Mouse (Mus musculus) inflammation-experienced regulatory T-cells, adult 6 months (primary cell): ENCODE measurements around the gene Stoml3. TPM values are rescaled to one million over a fixed set of nuclear protein-coding genes. Genes with fewer than 3 reads are reported as not detected.
A peak's percentile ranks its signal among the peaks of the same experiment; 100 is the strongest.

Experiments used
- ATAC-seq: one replicate; pipeline ENCODE4 v1.8.0; 2017
- polyA plus RNA-seq, 3 experiments: library from polyadenylated mRNA; unstranded; fragments of 100-300 nt; shearing (Covaris generic); gene quantifications; one replicate each; pipeline ENCODE4 v1.2.1; 2017

Stoml3 gene
- polyA plus RNA-seq: not detected

DNA sequence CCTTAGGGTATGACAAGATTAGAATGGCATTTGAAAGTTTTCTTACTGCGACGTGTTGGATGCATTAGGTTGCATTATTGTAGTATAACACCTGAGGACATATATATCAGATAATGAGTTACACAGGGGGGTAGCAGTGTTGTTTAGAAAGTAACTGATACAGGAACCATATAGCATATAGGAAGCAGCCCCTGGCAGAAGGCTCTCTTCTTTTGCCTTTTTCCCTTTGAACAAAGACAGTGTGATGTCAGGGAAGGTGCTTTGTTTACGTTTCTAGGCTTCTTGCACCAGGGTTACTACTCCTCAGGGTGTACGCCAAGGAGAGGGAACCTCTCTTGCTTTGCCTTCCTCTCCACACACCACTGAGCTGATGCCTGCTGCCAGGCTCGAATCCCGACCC, at the start of gene Stoml3:
Stoml3 (plus strand) TSS at position 301 of the 400 bp plus-strand sequence.
- ATAC-seq: no peak

- no peak for ATAC-seq
Measured at GRCm38 (mm10) chr3:53445540-53445939, 42.9 kb upstream of the Stoml3 start.

GRCm38 (mm10) chr3:53446801-53447200, 41.7 kb upstream of the Stoml3 start:
- ATAC-seq: no peak

GRCm38 (mm10) chr3:53448208-53448607, 40.2 kb upstream of the Stoml3 start:
- peak; percentile 74 for ATAC-seq

- no peak for ATAC-seq
Measured at GRCm38 (mm10) chr3:53450666-53451065, 37.8 kb upstream of the Stoml3 start.

DNA sequence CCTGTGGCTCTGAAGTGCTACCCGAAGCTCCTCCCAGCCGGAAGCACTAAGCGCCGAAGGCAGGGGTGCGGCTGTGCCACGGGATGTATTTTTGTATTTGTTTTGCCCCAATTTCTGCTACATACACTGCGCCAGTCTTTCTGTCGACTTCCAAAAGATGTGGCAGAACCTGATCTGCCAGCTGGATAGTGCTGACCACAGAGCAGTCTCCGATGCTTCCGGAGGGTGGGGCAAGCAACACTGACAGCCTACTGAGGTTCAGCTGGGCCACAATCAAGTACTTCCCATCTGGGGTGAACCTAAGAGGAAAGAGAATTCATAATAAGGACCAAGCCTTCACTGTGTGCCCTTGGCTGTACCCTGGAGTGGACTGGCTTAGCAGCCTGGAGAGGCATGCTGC, 36.1 kb upstream of the Stoml3 start:
- ATAC-seq: no peak

GRCm38 (mm10) chr3:53453346-53453745, 35.1 kb upstream of the Stoml3 start:
- no peak for ATAC-seq

DNA sequence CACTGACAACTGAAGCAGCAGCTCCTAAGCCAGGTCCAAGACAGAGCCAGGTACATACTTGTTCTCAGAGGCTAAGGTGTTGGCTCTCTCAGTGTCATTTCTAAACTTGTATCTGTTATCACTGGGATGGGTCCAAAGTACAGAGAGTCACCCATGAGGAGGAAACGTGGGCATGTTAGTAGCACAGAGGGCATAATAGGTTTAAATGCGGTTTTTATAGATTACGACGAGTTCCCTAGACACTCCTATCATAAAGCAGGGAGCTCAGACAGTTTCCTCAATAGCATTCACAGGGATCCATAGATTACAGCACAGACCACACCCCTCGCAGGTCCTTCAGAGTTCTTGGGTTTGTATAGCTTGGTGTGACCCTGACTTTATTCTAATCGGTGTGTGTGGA, 34.4 kb upstream of the Stoml3 start:
- no peak for ATAC-seq

DNA sequence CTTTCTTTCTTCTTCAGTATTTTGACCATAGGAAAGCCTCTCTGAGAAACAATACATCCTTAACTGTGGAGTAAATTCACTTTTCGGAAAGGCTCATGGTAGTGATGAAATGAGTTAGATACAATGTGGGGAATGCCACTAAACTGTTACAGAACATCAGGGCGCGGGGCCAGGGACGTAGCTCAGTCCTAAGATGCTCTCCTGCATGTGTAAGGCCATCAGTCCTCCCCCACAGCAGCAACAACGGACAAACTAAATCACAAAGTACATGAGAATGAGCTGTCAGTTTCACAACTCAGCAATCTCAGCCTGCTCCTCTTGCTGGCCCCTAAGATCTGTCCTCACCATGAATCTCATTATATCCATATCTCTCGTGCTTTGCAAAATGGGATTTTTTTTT, 33.9 kb upstream of the Stoml3 start:
- no peak for ATAC-seq

GRCm38 (mm10) chr3:53454984-53455383, 33.5 kb upstream of the Stoml3 start:
- ATAC-seq: no peak

DNA sequence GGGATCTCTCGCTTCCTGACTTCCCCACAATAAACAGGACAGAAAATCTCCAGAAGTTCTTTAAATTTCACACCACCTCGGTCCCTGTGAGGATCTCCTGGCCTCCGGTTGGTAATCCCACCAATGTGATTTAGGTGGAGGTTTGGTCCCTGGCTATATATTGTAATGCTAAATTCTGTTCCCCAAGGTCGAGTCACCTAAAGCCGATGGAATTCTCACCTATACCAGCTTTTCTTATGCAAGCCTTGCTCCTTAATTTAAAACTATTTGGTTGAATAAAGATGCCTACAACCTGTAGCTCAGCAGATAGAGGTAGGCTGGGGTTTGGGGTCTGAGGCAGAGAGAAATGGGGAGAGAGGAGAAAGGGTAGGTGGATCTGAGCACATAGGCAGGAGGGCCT, 30.7 kb upstream of the Stoml3 start:
- no peak for ATAC-seq

- ATAC-seq: no peak
Measured at GRCm38 (mm10) chr3:53460106-53460505, 28.3 kb upstream of the Stoml3 start.

- no peak for ATAC-seq
Measured at GRCm38 (mm10) chr3:53462701-53463045, 25.8 kb upstream of the Stoml3 start.

DNA sequence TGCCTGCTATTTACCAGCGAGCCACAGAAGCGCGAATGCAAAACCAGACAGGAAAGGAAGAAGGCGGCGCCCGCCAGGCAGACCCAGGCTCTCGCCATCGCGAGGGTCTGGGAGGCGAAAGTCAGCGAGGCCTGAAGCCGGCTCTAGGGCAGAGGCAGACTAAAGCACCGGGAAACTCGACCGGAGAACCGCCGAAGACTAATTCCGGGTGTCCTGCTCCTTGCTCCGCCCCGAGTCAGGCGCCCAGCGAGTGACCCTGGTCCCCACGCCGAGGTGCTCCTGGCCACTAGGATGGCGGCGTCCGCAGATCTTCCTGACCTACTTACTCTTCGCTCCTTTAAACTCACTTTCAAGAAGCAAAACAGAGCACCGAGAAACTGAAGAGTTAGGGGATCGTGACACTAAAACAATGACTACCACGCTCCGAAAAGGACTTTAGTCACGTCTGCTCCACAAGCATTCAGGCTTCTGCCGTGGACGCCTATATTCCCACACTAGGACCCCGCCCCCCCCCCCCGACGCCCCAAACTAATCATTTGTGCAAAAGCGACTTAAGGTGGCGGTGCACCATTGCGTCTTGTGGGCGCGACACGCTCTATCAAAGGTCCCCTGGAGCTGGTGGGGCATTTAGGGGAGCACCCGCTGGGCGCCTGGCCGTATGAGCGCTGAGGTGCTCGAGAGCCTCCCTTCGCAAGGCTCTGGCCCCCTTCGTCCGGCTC, 25.2 kb upstream of the Stoml3 start, which contains the start of the genes Nhlrc3 and Proser1:
Nhlrc3 (minus strand) TSS at position 287 of the 719 bp plus-strand sequence.
Proser1 (plus strand) TSS at position 621 of the 719 bp plus-strand sequence.
- ATAC-seq: peak; percentile 86

DNA sequence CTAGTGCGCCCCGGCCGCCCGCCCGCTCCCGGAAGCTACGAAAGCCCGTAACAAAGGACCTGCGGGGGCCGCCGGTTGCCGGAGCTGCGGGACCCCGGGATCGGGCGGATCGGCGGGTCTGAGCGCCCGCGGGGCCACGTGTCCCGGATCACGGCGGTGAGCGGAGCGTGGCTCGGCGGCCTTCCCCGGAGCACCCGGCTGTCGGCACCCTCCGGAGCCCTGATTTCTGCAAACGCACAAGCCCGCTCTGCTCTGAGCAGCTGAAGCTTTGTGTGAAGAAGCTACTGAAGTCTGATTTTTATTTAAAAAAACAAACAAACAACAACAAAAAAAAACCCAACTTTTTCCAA, 24.7 kb upstream of the Stoml3 start:
- peak; percentile 51 for ATAC-seq

DNA sequence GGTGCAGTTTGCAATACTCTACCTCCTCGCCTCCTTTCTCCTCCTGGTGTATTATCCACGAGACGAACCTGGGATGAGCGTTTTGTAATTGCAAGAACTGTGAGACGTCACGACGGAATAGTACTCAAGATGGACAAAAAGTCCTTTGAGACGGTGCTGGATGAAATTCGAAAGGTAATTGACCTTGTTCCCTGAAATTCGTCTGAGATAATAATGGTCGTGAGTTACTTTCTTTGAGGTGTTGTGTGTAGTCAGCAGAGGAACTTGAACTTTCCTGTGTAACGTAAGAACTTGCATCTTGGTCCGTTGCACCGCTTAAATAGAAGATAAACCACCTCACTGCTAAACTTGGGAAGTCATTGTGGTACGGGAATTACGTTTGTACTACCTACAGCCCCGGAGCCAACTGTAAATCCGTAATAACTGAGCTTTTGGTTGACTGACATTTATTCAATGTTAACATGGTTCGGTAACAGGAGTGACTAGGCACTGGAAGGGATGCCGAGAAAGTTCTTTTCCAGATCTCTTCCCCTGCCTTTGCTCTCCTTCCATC, 24.2 kb upstream of the Stoml3 start:
- ATAC-seq: no peak

- ATAC-seq: no peak
Measured at GRCm38 (mm10) chr3:53465330-53465729, 23.1 kb upstream of the Stoml3 start.

- ATAC-seq: no peak
Measured at GRCm38 (mm10) chr3:53466481-53466880, 22.0 kb upstream of the Stoml3 start.

DNA sequence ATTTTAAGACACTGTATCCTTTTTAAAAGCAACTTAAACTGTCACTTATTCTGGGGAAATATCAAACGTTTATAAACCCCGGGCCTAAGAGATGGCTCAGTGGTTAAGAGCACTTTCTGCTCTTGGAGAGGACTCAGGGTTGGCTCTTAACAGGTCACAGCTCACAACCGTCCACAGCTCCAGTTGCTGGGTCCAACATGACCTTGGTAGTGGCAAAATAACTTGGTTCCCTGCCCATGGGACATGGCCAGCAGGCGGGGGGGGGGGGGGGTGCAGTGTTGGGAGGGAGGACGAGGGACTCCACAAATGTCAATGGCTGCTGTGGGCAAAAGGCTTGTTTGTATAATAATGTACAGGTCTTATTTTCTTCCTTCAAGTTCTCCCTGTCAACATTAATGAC, 21.1 kb upstream of the Stoml3 start:
- ATAC-seq: no peak

GRCm38 (mm10) chr3:53469650-53470049, 18.8 kb upstream of the Stoml3 start:
- ATAC-seq: no peak

DNA sequence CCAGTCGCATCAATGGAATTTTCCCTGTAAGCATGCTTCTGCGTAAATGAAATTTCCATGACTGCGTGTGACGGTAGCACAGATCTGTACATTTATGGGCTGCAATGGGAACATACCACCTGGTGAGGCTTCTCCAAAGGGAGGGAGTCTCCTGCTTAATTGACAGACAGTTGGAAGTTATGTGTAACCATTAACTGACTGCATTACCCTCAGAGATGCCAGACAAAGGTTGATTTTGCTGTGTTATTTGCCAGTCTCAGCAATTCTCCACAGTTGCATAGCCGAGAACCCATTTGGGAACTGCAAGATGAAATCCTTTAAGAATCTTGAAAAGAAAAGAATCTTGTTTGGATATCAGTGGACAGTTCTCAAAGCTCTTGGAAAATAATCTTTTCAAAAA, 16.4 kb upstream of the Stoml3 start:
- ATAC-seq: no peak

DNA sequence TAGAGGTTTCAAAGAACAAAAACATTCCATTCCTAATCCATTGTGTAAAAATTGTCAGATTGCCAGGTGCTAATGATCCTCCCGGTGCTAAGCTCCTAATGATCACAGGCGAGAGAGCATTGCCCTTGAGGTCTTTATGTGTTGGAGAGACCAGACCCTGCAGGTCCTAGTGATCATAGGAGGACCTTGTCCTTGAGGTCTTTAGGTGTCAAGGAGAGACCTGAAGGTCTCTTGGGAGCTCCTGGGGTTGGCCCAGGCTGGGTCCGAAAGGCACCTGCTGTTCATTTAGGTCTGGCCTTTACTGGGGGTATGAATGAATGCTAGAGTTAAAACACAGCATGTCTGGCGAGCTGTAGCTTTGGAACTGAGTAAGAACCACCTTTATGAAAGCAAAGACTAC, 14.3 kb upstream of the Stoml3 start:
- ATAC-seq: no peak

DNA sequence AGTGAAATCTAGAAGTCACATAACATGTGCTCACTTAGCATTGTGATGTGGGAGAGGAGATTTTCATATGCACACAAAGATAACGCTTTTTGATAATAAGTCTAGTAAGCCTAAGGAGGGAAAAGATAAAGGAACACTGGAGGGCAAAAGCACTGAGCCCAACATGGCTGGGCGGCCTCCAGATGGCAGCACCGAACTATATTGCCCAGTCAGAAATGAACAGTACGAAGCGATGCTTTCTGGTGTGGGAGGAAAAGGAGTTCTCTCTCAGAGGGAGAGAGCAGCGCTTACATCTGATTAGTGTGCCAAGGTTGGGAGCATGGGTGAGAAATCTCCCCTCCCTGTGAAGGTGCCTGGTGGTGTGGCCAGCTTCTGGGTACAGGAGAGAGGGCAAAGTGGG, 12.6 kb upstream of the Stoml3 start:
- ATAC-seq: peak; percentile 38

GRCm38 (mm10) chr3:53477468-53477867, 11.0 kb upstream of the Stoml3 start:
- no peak for ATAC-seq
